Mouse (Mus musculus): ENCODE data around the gene Cntn1. TPM values are rescaled to one million over a fixed set of nuclear protein-coding genes. Genes with fewer than 3 reads are reported as not detected.
A peak's percentile ranks its signal among the peaks of the same experiment; 100 is the strongest.

Gene Cntn1
- total and polyA plus RNA-seq, 2 experiments from 2014 or later, result 112 to 192 TPM

DNA sequence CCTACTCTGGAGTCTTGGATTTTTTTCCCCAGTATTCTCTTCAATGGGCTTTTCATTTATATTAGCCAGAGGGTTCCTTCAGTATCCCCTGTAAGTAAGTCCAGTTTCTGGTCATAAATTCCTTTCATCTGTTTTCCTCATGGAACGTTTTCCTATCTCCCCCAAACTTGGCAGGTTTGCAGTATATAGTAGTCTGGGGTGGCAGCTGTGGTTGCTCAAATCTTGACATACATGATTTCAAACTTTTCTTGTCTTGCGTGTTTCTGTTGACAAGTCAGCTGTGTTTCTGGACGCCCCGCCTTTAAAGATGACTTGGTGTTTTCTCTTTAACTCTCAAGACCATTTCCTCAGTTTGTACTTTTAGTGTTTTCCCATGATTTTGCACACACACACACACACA, 155.7 kb downstream of the Cntn1 start:
- no peak for TF ChIP-seq CTCF (IDR thresholded peaks at IDR 0.05; ENCODE audit: low read depth)
- 78% methylated on average over 4 of the region's 4 CpGs for WGBS
- no peak for ATAC-seq

DNA sequence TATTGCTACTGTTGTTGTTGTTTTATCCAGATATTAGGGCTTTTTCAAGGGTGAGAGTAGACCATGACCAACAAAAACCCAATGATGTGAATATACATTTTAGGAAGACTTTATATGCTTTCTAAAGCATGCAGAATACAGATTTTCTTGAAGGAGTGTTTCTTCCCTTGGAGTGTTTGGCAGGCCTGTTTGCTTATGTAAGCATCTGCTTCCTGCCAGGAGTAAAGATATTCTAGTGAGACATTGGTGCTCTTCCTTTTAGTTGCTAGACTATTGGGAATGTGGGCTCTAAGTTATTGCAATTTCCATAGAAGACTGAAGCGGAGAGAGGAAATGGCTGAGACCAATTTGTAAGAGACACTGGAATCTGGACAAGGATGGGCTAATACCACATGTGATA, 158.8 kb downstream of the Cntn1 start:
- DNase-seq (peak; percentile 16), ATAC-seq (no peak)
- H3K36me3 ChIP-seq (ENCODE audit: insufficient read depth), result no peaks in the 10 kb centered on the region
- H3K9ac ChIP-seq, result no peak overlapping the region
- H3K27me3 ChIP-seq (ENCODE audit: insufficient read depth, low read length), result no peaks in the 10 kb centered on the region
- H3K4me3 ChIP-seq (ENCODE audit: low read depth, low read length), result no peak overlapping the region
- WGBS, result 86% methylated on average over 1 of the region's 1 CpGs
- no peaks in the 10 kb centered on the region for H3K9me3 ChIP-seq (ENCODE audit: low read length)
- H3K4me1 ChIP-seq (ENCODE audit: insufficient read depth), result no peaks in the 10 kb centered on the region
- no peak overlapping the region for H3K4me2 ChIP-seq (ENCODE audit: low read depth)
- H3K27ac ChIP-seq (ENCODE audit: low read depth, low read length), result no peak overlapping the region
- no peak for TF ChIP-seq CTCF (IDR thresholded peaks at IDR 0.05; ENCODE audit: low read depth)

More for the DNA sequence above, 155.7 kb downstream of the Cntn1 start:
- Histone ChIP-seq H3K27ac (ENCODE audit: low read depth, low read length) (no peak overlapping the region), H3K4me2 (ENCODE audit: low read depth) (no peak overlapping the region), H3K27me3 (ENCODE audit: insufficient read depth, low read length) (no peaks in the 10 kb centered on the region), H3K4me3 (ENCODE audit: low read depth, low read length) (no peak overlapping the region), H3K9ac (no peak overlapping the region), H3K36me3 (ENCODE audit: insufficient read depth) (no peaks in the 10 kb centered on the region), H3K4me1 (ENCODE audit: insufficient read depth) (no peaks in the 10 kb centered on the region), H3K9me3 (ENCODE audit: low read length) (no peaks in the 10 kb centered on the region)
- DNase-seq, result no peak

DNA sequence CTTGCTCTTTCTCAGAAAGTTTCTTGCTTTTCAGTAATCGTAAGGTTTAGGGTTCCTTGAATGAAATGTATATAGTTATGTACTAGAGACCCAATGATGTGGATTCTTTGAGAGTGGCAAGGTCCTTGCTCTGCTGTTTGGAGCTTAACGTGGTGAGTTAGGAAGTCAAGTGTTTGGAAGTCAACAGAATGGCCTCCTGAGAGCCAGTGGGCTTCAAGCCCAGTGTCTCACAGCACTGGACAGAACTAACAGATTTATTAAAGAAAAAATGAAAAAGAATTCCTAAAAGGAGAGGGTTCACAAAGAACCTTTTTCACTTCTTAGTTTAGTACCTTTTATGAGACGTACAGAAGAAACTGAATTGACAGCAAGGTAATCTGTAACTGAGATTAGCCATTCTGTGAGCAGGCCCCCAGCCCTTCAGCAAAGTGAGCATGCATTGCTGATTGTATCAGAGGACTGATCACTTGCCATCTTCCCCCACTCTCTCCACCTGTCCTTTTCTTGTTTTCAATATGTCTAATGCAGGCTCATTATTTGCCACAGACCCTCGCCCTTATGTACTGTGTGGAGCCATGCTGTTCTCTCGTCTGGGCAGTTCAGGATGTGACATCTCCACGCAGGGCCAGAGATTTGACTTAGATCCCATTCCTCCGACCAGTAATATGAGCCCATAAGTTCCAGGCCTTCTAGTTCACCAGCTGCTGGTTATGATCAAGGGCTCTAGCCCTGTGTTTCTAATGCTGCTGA, 159.7 kb downstream of the Cntn1 start:
- Histone ChIP-seq H3K9ac (no peak overlapping the region), H3K27me3 (ENCODE audit: insufficient read depth, low read length) (no peaks in the 10 kb centered on the region), H3K27ac (ENCODE audit: low read depth, low read length) (no peak overlapping the region), H3K4me2 (ENCODE audit: low read depth) (no peak overlapping the region), H3K4me1 (ENCODE audit: insufficient read depth) (no peaks in the 10 kb centered on the region), H3K36me3 (ENCODE audit: insufficient read depth) (no peaks in the 10 kb centered on the region), H3K9me3 (ENCODE audit: low read length) (no peaks in the 10 kb centered on the region), H3K4me3 (ENCODE audit: low read depth, low read length) (no peak overlapping the region)
- no peak for DNase-seq
- no peak for TF ChIP-seq CTCF (IDR thresholded peaks at IDR 0.05; ENCODE audit: low read depth)
- 85% methylated on average over 7 of the region's 7 CpGs for WGBS
- no peak for ATAC-seq

DNA sequence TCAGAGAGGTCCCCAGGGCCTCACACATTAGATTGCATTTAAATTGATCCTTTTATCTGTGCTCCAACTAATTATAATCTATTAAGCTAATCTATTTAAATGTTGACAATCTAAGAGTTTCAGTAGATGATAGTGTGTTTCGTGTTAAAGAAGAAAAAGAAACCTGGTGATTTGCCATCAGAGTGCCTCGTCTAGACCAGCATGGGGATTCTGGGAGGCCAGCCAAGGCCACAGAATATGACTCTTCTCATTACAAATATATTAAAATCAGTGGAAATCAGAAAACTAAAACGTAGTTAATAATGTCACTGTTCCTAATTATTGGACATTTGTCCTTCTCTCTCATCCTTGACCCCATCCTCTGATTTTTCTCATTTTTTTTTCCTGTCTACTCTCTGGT, 164.9 kb downstream of the Cntn1 start:
- H3K4me1 ChIP-seq (ENCODE audit: insufficient read depth), result no peaks in the 10 kb centered on the region
- DNase-seq, result no peak
- H3K27me3 ChIP-seq (ENCODE audit: insufficient read depth, low read length), result no peaks in the 10 kb centered on the region
- H3K4me3 ChIP-seq (ENCODE audit: low read depth, low read length), result no peak overlapping the region
- no peak for ATAC-seq
- H3K4me2 ChIP-seq (ENCODE audit: low read depth), result no peak overlapping the region
- H3K27ac ChIP-seq (ENCODE audit: low read depth, low read length), result no peak overlapping the region
- H3K9me3 ChIP-seq (ENCODE audit: low read length), result no peaks in the 10 kb centered on the region
- H3K9ac ChIP-seq, result no peak overlapping the region
- no peaks in the 10 kb centered on the region for H3K36me3 ChIP-seq (ENCODE audit: insufficient read depth)
- TF ChIP-seq CTCF (IDR thresholded peaks at IDR 0.05; ENCODE audit: low read depth), result no peak
- 45% methylated on average over 3 of the region's 3 CpGs for WGBS

DNA sequence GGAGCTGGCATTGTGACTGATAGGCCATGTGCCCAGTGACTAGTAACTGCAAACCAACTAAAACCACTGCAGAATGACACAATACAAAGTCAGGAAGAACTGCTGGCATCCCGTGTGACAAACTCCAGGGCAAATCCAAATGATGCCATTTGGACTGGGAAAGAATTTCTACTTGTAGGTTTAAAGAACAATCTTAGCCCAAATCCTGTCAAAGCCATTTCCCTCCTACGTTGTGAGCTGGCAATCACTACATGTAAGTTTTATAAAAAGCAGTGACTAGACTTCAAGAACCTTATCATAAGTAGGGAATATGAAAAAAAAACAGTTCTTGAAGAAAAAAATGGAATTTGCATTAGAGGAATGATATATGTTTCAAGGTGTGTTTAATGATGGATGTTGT, 170.5 kb downstream of the Cntn1 start:
- TF ChIP-seq CTCF (IDR thresholded peaks at IDR 0.05; ENCODE audit: low read depth), result no peak
- DNase-seq, result no peak
- Histone ChIP-seq H3K9ac (no peak overlapping the region), H3K27ac (ENCODE audit: low read depth, low read length) (no peak overlapping the region), H3K4me3 (ENCODE audit: low read depth, low read length) (no peak overlapping the region), H3K4me1 (ENCODE audit: insufficient read depth) (no peaks in the 10 kb centered on the region), H3K36me3 (ENCODE audit: insufficient read depth) (0 out of 2 replicates have a peak, but pooled peaks cover 5% of the 10 kb centered on the region), H3K4me2 (ENCODE audit: low read depth) (no peak overlapping the region), H3K27me3 (ENCODE audit: insufficient read depth, low read length) (no peaks in the 10 kb centered on the region), H3K9me3 (ENCODE audit: low read length) (no peaks in the 10 kb centered on the region)
- WGBS, result 60% methylated on average over 2 of the region's 2 CpGs
- no peak for ATAC-seq

DNA sequence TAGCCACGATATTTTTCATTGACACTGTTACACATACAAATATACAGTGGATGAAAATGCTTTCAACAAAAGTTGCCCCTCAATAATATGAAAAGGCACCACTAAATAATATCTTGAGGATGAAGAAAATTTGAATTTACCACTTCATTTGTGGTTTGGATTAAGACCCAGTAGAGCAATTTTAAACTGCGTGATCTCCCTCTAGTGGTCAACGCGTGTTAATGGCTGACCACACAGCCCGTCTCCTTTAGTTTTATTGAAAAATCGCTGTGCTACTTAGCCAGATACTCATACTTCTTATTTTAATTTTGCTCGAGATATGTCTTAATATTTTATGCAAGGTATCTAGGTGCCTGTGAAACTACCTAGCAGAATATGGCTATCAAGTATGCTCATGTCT, 180.4 kb downstream of the Cntn1 start:
- no peak overlapping the region for H3K4me2 ChIP-seq (ENCODE audit: low read depth)
- H3K36me3 ChIP-seq (ENCODE audit: insufficient read depth), result peaks cover 4% of the 10 kb centered on the region; the same call in 1 of the 2 replicates
- ATAC-seq (peak; percentile 42), DNase-seq (peak; percentile 73)
- H3K27me3 ChIP-seq (ENCODE audit: insufficient read depth, low read length), result no peaks in the 10 kb centered on the region
- H3K9ac ChIP-seq, result no peak overlapping the region
- H3K9me3 ChIP-seq (ENCODE audit: low read length), result no peaks in the 10 kb centered on the region
- 17% methylated on average over 7 of the region's 7 CpGs for WGBS
- TF ChIP-seq CTCF (IDR thresholded peaks at IDR 0.05; ENCODE audit: low read depth), result peak; percentile 82
- no peak overlapping the region for H3K27ac ChIP-seq (ENCODE audit: low read depth, low read length)
- no peaks in the 10 kb centered on the region for H3K4me1 ChIP-seq (ENCODE audit: insufficient read depth)
- H3K4me3 ChIP-seq (ENCODE audit: low read depth, low read length), result no peak overlapping the region

DNA sequence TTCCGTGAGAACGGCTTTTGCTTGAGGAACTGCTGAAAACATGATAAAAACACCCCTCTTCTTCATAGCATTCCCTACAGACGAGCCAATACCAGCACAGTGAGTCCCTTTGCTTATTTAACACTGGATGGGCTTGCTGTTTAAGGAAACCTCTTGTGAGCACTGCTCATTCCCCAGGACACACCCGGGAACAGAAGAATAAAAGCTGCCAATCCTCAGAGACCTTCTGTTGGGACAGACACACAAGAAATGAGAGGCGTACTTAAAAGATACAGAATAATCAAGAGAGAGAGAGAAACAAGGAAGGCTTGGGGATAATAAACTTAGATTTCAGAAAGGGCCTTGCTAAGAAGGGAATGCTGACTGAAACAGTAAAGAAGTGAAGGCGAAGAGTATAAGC, 184.9 kb downstream of the Cntn1 start:
- Histone ChIP-seq H3K4me3 (ENCODE audit: low read depth, low read length) (no peak overlapping the region), H3K9me3 (ENCODE audit: low read length) (no peaks in the 10 kb centered on the region), H3K27ac (ENCODE audit: low read depth, low read length) (no peak overlapping the region), H3K9ac (no peak overlapping the region), H3K36me3 (ENCODE audit: insufficient read depth) (peaks cover 4% of the 10 kb centered on the region; the same call in 1 of the 2 replicates), H3K4me2 (ENCODE audit: low read depth) (no peak overlapping the region), H3K27me3 (ENCODE audit: insufficient read depth, low read length) (no peaks in the 10 kb centered on the region), H3K4me1 (ENCODE audit: insufficient read depth) (no peaks in the 10 kb centered on the region)
- no peak for TF ChIP-seq CTCF (IDR thresholded peaks at IDR 0.05; ENCODE audit: low read depth)
- ATAC-seq, result no peak
- DNase-seq, result no peak
- WGBS, result 69% methylated on average over 6 of the region's 6 CpGs
